9 mouse cellular contexts compared by ENCODE assay signal in the genomic region with DNA sequence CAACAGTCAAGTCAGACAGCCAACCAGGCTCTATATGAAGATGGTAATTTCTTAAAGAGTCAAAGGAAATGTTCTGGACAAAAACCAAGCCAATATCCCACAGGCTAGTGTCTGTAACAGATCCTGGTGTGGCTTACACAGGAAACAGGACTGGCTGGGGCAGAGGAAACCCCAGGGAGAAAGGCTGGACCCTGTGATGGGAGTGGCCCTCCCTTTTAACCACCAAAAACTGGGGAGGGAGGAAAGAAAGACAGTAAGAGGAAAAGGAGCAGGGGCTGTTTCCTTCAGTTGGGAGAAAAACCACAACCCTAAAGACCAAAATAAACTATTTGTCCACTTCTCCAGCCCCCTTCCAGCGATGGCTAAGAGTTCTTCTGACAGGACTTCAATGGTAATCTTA. TPM values are rescaled to one million over a fixed set of nuclear protein-coding genes. Genes with fewer than 3 reads are reported as not detected.
A peak's percentile ranks its signal among the peaks of the same experiment; 100 is the strongest.
DNase-seq lines count a peak whose midpoint lies in the region; ATAC-seq and TF ChIP-seq lines count a peak whose summit lies in the region.
"Had no signal": no experiment of that assay in that cellular context is flagged by ENCODE, and none has a peak within 500 bp of the region (broad histone marks: within the 10 kb centered on the region; RNA-seq: fewer than 3 reads in every experiment).

No protein-coding gene starts in this region.

- ATAC-seq in embryonic facial prominence, embryonic 13.5 days (ENCODE audit: insufficient number of reproducible peaks, insufficient read depth, low FRiP score, low TSS enrichment, low read depth) = no peak
- no peak for ATAC-seq in hindbrain, postnatal 0 days
- no peak for ATAC-seq in neural tube, embryonic 12.5 days (ENCODE audit: low FRiP score, low read depth)

- DNase-seq in layer of hippocampus, adult 2 months (ENCODE audit: low spot score in 2 of 2) = no peak
- no peak for DNase-seq in layer of hippocampus, postnatal 10 days (ENCODE audit: low spot score in 2 of 2)
- DNase-seq in hindbrain, postnatal 0 days (ENCODE audit: low spot score) = no peak
- DNase-seq in natural killer cell, adult 2 months (ENCODE audit: low spot score in 2 of 2) = no peak
- no peak for DNase-seq in right cerebral cortex, postnatal 14 days
- DNase-seq in gastrocnemius, adult 8-10 months (ENCODE audit: low spot score in 2 of 2) = no peak
- DNase-seq: cerebellum, adult 11 months had no signal

- 0 out of 2 replicates have a peak overlapping the region, but pooled peaks have one; percentile 36 for H3K9ac ChIP-seq in embryonic facial prominence, embryonic 13.5 days
- H3K9ac ChIP-seq in hindbrain, postnatal 0 days (replicated peaks; ENCODE audit: low read length) = peak overlapping the region; percentile 41; the same call in 1 of the 2 replicates
- no peak overlapping the region for H3K9ac ChIP-seq in neural tube, embryonic 12.5 days

- H3K4me3 ChIP-seq in layer of hippocampus, adult 2 months = no peak overlapping the region
- no peak overlapping the region for H3K4me3 ChIP-seq in embryonic facial prominence, embryonic 13.5 days
- no peak overlapping the region for H3K4me3 ChIP-seq in hindbrain, postnatal 0 days (ENCODE audit: low read length)
- H3K4me3 ChIP-seq in neural tube, embryonic 12.5 days = no peak overlapping the region

- no peaks in the 10 kb centered on the region for H3K36me3 ChIP-seq in embryonic facial prominence, embryonic 13.5 days
- no peaks in the 10 kb centered on the region for H3K36me3 ChIP-seq in hindbrain, postnatal 0 days (ENCODE audit: insufficient read depth, low read length)
- H3K36me3 ChIP-seq in neural tube, embryonic 12.5 days = no peaks in the 10 kb centered on the region

- H3K27me3 ChIP-seq in embryonic facial prominence, embryonic 13.5 days = no peaks in the 10 kb centered on the region
- H3K27me3 ChIP-seq in hindbrain, postnatal 0 days (ENCODE audit: insufficient read depth, low read length) = no peaks in the 10 kb centered on the region
- no peaks in the 10 kb centered on the region for H3K27me3 ChIP-seq in neural tube, embryonic 12.5 days (replicated peaks)

- H3K4me2 ChIP-seq in embryonic facial prominence, embryonic 13.5 days = peak overlapping the region; percentile 48; the same call in 1 of the 2 replicates
- no peak overlapping the region for H3K4me2 ChIP-seq in hindbrain, postnatal 0 days (ENCODE audit: low read depth, low read length)
- H3K4me2 ChIP-seq in neural tube, embryonic 12.5 days (replicated peaks) = peak overlapping the region; percentile 45

- WGBS in embryonic facial prominence, embryonic 13.5 days = 54% methylated on average over 1 of the region's 1 CpGs
- 64% methylated on average over 1 of the region's 1 CpGs for WGBS in hindbrain, postnatal 0 days
- WGBS in neural tube, embryonic 12.5 days = 58% methylated on average over 1 of the region's 1 CpGs

- TF ChIP-seq CTCF in layer of hippocampus, adult 2 months (conservative IDR thresholded peaks at IDR 0.05) = no peak
- TF ChIP-seq CTCF in hindbrain, postnatal 0 days (IDR thresholded peaks at IDR 0.05; ENCODE audit: low read depth) = no peak

- H3K4me1 ChIP-seq in embryonic facial prominence, embryonic 13.5 days = peaks cover 90% of the 10 kb centered on the region
- H3K4me1 ChIP-seq in hindbrain, postnatal 0 days (ENCODE audit: insufficient read depth, low read length) = peaks cover 55% of the 10 kb centered on the region
- peaks cover 78% of the 10 kb centered on the region for H3K4me1 ChIP-seq in neural tube, embryonic 12.5 days

- no peaks in the 10 kb centered on the region for H3K9me3 ChIP-seq in embryonic facial prominence, embryonic 13.5 days
- no peaks in the 10 kb centered on the region for H3K9me3 ChIP-seq in hindbrain, postnatal 0 days (ENCODE audit: low read length)
- H3K9me3 ChIP-seq in neural tube, embryonic 12.5 days = no peaks in the 10 kb centered on the region

- peak overlapping the region; percentile 93 for H3K27ac ChIP-seq in layer of hippocampus, adult 2 months
- H3K27ac ChIP-seq in embryonic facial prominence, embryonic 13.5 days = peak overlapping the region; percentile 91
- peak overlapping the region; percentile 84; the same call in 1 of the 2 replicates for H3K27ac ChIP-seq in hindbrain, postnatal 0 days
- H3K27ac ChIP-seq in neural tube, embryonic 12.5 days = peak overlapping the region; percentile 91

RNA-seq across cellular contexts. Expression of gene Tspan14, which starts 11.5 kb away (rescaled TPM):
- 10 to 100 TPM; 27.0 to 30.0 TPM for total RNA-seq in layer of hippocampus, adult 2 months (2021)
- total RNA-seq in layer of hippocampus, postnatal 10 days (2021) = 10 to 100 TPM; 47.3 to 48.7 TPM
- 87.6 and 91.1 TPM in 2 replicates for polyA plus RNA-seq in embryonic facial prominence, embryonic 13.5 days (2015; fragmentation: Nextera tagmentation; extraction: Ambion mirVana)
- 38.2 and 39.2 TPM in 2 replicates for total RNA-seq in hindbrain, postnatal 0 days (2014; rRNA removed)
- 30.4 and 35.2 TPM in 2 replicates for polyA plus RNA-seq in hindbrain, postnatal 0 days (2015; fragmentation: Nextera tagmentation; extraction: Ambion mirVana)
- 99.6 and 99.7 TPM in 2 replicates for polyA plus RNA-seq in neural tube, embryonic 12.5 days (2016; fragmentation: Nextera tagmentation; extraction: Ambion mirVana)
- total RNA-seq in gastrocnemius, adult 8-10 months (2022) = 10 to 100 TPM in 2 of 4 experiments, 1 to 10 TPM in 2; 8.9 to 11.6 (median 10.3) TPM

RNA-seq across cellular contexts. Expression of gene Fam213a, which starts 58.4 kb away (rescaled TPM):
- 100 to 1,000 TPM; 154 to 159 TPM for total RNA-seq in layer of hippocampus, adult 2 months (2021)
- total RNA-seq in layer of hippocampus, postnatal 10 days (2021) = 100 to 1,000 TPM; 132 to 150 TPM
- polyA plus RNA-seq in embryonic facial prominence, embryonic 13.5 days (2015; fragmentation: Nextera tagmentation; extraction: Ambion mirVana) = 99.4 and 119 TPM in 2 replicates
- total RNA-seq in hindbrain, postnatal 0 days (2014; rRNA removed) = 35.1 and 35.3 TPM in 2 replicates
- polyA plus RNA-seq in hindbrain, postnatal 0 days (2015; fragmentation: Nextera tagmentation; extraction: Ambion mirVana) = 109 and 118 TPM in 2 replicates
- polyA plus RNA-seq in neural tube, embryonic 12.5 days (2016; fragmentation: Nextera tagmentation; extraction: Ambion mirVana) = 56.4 and 59.2 TPM in 2 replicates
- total RNA-seq in gastrocnemius, adult 8-10 months (2022) = 10 to 100 TPM; 25.1 to 33.3 (median 30.0) TPM
